In genomic region chr1:154786243-154786669, GRCm38 (mm10) we compare ENCODE assay signal across 8 mouse cellular contexts.
DNase-seq lines count a peak whose midpoint lies in the region; ATAC-seq and TF ChIP-seq lines count a peak whose summit lies in the region.

No protein-coding gene starts in this region.

- no peaks in the 10 kb centered on the region for H3K9me3 ChIP-seq in heart, embryonic 10.5 days
- no peaks in the 10 kb centered on the region for H3K9me3 ChIP-seq in kidney, embryonic 14.5 days (ENCODE audit: control insufficient read depth, low read length)
- H3K9me3 ChIP-seq in limb, embryonic 15.5 days: no peaks in the 10 kb centered on the region

- under 1% methylated on average over 4 of the region's 4 CpGs for WGBS in bone marrow, adult 2 months
- WGBS in heart, embryonic 10.5 days: 4% methylated on average over 4 of the region's 4 CpGs
- 7% methylated on average over 4 of the region's 4 CpGs for WGBS in kidney, embryonic 14.5 days
- 6% methylated on average over 4 of the region's 4 CpGs for WGBS in limb, embryonic 15.5 days

- peak; percentile 75 for TF ChIP-seq CTCF in bone marrow, adult 2 months (IDR thresholded peaks at IDR 0.05; ENCODE audit: control insufficient read depth, insufficient read depth, low read length)
- peak; percentile 40 for TF ChIP-seq CTCF in embryonic fibroblast, embryonic 13.5 days (IDR thresholded peaks at IDR 0.05; ENCODE audit: borderline replicate concordance, insufficient read depth, low read length)

- no peaks in the 10 kb centered on the region for H3K36me3 ChIP-seq in heart, embryonic 10.5 days
- H3K36me3 ChIP-seq in kidney, embryonic 14.5 days (ENCODE audit: control insufficient read depth, insufficient read depth, low read length): no peaks in the 10 kb centered on the region
- H3K36me3 ChIP-seq in limb, embryonic 15.5 days: no peaks in the 10 kb centered on the region

- no peak overlapping the region for H3K27ac ChIP-seq in bone marrow, adult 2 months (ENCODE audit: control insufficient read depth, insufficient read depth, low read depth, low read length, poor library complexity)
- no peak overlapping the region for H3K27ac ChIP-seq in embryonic fibroblast, embryonic 13.5 days (ENCODE audit: insufficient read depth, low read length)
- H3K27ac ChIP-seq in heart, embryonic 10.5 days: no peak overlapping the region
- no peak overlapping the region for H3K27ac ChIP-seq in kidney, embryonic 14.5 days (ENCODE audit: low read depth, low read length)
- no peak overlapping the region for H3K27ac ChIP-seq in limb, embryonic 15.5 days

- peaks cover 43% of the 10 kb centered on the region for H3K27me3 ChIP-seq in heart, embryonic 10.5 days (ENCODE audit: insufficient read depth, poor library complexity, severe bottlenecking)
- H3K27me3 ChIP-seq in kidney, embryonic 14.5 days (ENCODE audit: control insufficient read depth, insufficient read depth, low read length): 0 out of 2 replicates have a peak, but pooled peaks cover 3% of the 10 kb centered on the region
- H3K27me3 ChIP-seq in limb, embryonic 15.5 days: peaks cover 26% of the 10 kb centered on the region

- peak; percentile 48; the same call in 1 of the 2 replicates for ATAC-seq in kidney, embryonic 14.5 days (ENCODE audit: low FRiP score, low TSS enrichment)
- ATAC-seq in limb, embryonic 15.5 days (ENCODE audit: insufficient number of reproducible peaks, low FRiP score, low TSS enrichment, low read depth): peak; percentile 46; the same call in 1 of the 2 replicates

- DNase-seq in B cell, adult 2 months: peak; percentile 83 to 87
- peak; percentile 88 for DNase-seq in heart, embryonic 10.5 days (ENCODE audit: low spot score)
- peak; percentile 40 to 66 for DNase-seq in monocyte, adult 2 months (ENCODE audit: low read depth in 1 of 2, low spot score in 2 of 2)
- peak; percentile 46 to 66 for DNase-seq in spleen, postnatal 14 days (ENCODE audit: low spot score in 2 of 2)

- TF ChIP-seq POLR2A in bone marrow, adult 2 months (IDR thresholded peaks at IDR 0.05; ENCODE audit: borderline replicate concordance, control insufficient read depth, low read depth, low read length): no peak
- no peak for TF ChIP-seq POLR2A in embryonic fibroblast, embryonic 13.5 days (IDR thresholded peaks at IDR 0.05; ENCODE audit: low read depth, low read length)

- H3K4me3 ChIP-seq in bone marrow, adult 2 months (replicated peaks; ENCODE audit: control insufficient read depth, low read depth, low read length): peak overlapping the region; percentile 45
- no peak overlapping the region for H3K4me3 ChIP-seq in embryonic fibroblast, embryonic 13.5 days (ENCODE audit: insufficient read depth, low read length)
- H3K4me3 ChIP-seq in heart, embryonic 10.5 days: no peak overlapping the region; the same call in 1 of the 2 replicates
- no peak overlapping the region for H3K4me3 ChIP-seq in kidney, embryonic 14.5 days (ENCODE audit: low read length)
- no peak overlapping the region for H3K4me3 ChIP-seq in limb, embryonic 15.5 days

- H3K4me2 ChIP-seq in kidney, embryonic 14.5 days (replicated peaks; ENCODE audit: low read depth, low read length): no peak overlapping the region
- H3K4me2 ChIP-seq in limb, embryonic 15.5 days: 0 out of 2 replicates have a peak overlapping the region, but pooled peaks have one; percentile 19

- peaks cover 2% of the 10 kb centered on the region; the same call in 1 of the 2 replicates for H3K4me1 ChIP-seq in bone marrow, adult 2 months (ENCODE audit: control insufficient read depth, insufficient read depth, low read length)
- H3K4me1 ChIP-seq in embryonic fibroblast, embryonic 13.5 days (ENCODE audit: control insufficient read depth, insufficient read depth, low read length): no peaks in the 10 kb centered on the region
- peaks cover 7% of the 10 kb centered on the region for H3K4me1 ChIP-seq in heart, embryonic 10.5 days
- peaks cover 12% of the 10 kb centered on the region; the same call in 1 of the 2 replicates for H3K4me1 ChIP-seq in kidney, embryonic 14.5 days (ENCODE audit: control insufficient read depth, insufficient read depth, low read length)
- peaks cover 16% of the 10 kb centered on the region for H3K4me1 ChIP-seq in limb, embryonic 15.5 days

- no peak overlapping the region for H3K9ac ChIP-seq in kidney, embryonic 14.5 days (ENCODE audit: low read depth, low read length)
- no peak overlapping the region for H3K9ac ChIP-seq in limb, embryonic 15.5 days
